Mouse (Mus musculus): ENCODE measurements around the gene Myh15. TPM values are rescaled to one million over a fixed set of nuclear protein-coding genes. Genes with fewer than 3 reads are reported as not detected.
"Not testable (repeated sequence)": the region's sequence is repeated elsewhere in the genome, so short reads cannot be mapped to it uniquely, and the experiment has no call there.

Myh15 gene
- total RNA-seq, 2 experiments from 2014 or later = not detected

DNA sequence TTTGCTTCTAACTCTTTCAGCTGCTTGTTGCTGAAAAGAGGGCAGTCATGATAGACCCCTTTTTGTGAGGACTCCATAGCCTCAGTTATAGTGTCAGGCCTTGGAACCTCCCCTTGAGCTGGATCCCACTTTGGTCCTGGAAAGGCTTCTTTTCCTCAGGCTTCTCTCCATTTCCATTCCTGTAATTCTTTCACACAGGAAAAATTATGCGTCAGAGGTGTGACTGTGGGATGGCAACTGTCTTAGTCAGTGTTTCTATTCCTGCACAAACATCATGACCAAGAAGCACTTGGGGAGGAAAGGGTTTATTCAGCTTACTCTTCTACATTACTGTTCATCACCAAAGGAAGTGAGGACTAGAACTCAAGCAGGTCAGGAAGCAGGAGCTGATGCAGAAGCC is 186.2 kb downstream of the Myh15 start:
- not testable (repeated sequence) for ATAC-seq (replicated peaks; ENCODE audit: poor library complexity)

Other genes with a start within 250 kb of the Myh15 start
- not detected in 2 replicates for gene Retnlb, start 240.6 kb upstream of the Myh15 start, total RNA-seq (2015)
- not detected in 2 replicates for gene Retnlb, start 240.6 kb upstream of the Myh15 start, total RNA-seq (2017)
- gene Retnla, start 214.9 kb upstream of the Myh15 start, total RNA-seq (2015) = not detected in 2 replicates
- gene Retnla, start 214.9 kb upstream of the Myh15 start, total RNA-seq (2017) = not detected in 2 replicates
- 131 and 143 TPM in 2 replicates for gene Retnlg, start 184.9 kb upstream of the Myh15 start, total RNA-seq (2015)
- 34.6 and 51.2 TPM in 2 replicates for gene Retnlg, start 184.9 kb upstream of the Myh15 start, total RNA-seq (2017)
- 29.1 and 31.5 TPM in 2 replicates for gene Dzip3, start 63.3 kb upstream of the Myh15 start, total RNA-seq (2015)
- gene Dzip3, start 63.3 kb upstream of the Myh15 start, total RNA-seq (2017) = 24.5 and 30.8 TPM in 2 replicates
- gene Cip2a, start 63.3 kb upstream of the Myh15 start, total RNA-seq (2015) = 85.7 and 97.0 TPM in 2 replicates
- 75.7 and 101 TPM in 2 replicates for gene Cip2a, start 63.3 kb upstream of the Myh15 start, total RNA-seq (2017)

All from megakaryocyte progenitor cell, adult 5-6 weeks (primary cell).